29 mouse cellular contexts compared by ENCODE assay signal in the genomic region with DNA sequence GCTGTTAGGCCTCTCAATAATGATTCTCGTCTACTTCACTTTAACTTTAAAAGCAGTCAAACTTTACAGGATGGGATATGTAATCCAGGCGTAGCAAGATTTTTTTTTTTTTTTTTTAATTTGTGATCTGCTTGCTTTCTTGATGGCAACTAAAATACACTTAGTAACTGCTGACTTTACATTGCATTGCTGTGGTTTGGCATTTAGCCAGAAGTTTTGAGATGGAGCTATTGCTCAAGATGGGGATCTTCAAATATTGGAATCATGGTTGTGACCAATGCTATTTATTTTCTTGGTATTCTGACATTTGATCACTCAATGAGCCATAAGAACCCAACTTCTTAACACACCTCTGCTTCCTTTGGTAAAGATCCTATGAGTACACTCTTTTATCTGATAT.
DNase-seq lines count a peak whose midpoint lies in the region; ATAC-seq and TF ChIP-seq lines count a peak whose summit lies in the region.
"Had no signal": no experiment of that assay in that cellular context is flagged by ENCODE, and none has a peak within 500 bp of the region (broad histone marks: within the 10 kb centered on the region; RNA-seq: fewer than 3 reads in every experiment).

No protein-coding gene starts in this region.

- H3K9ac ChIP-seq in lung, embryonic 14.5 days: no peak overlapping the region
- H3K9ac ChIP-seq: embryonic facial prominence, embryonic 13.5 days; forebrain, embryonic 13.5 days; heart, embryonic 13.5 days; hindbrain, embryonic 14.5 days had no signal

- no peak overlapping the region for H3K4me3 ChIP-seq in lung, embryonic 14.5 days (ENCODE audit: low read depth, low read length)
- H3K4me3 ChIP-seq: embryonic facial prominence, embryonic 13.5 days; forebrain, embryonic 10.5 days; forebrain, embryonic 13.5 days; heart, adult 2 months; heart, embryonic 10.5 days; heart, embryonic 13.5 days had no signal

- 75% methylated on average over 2 of the region's 2 CpGs for WGBS in lung, embryonic 14.5 days

- H3K4me1 ChIP-seq in lung, embryonic 14.5 days (ENCODE audit: insufficient read depth): no peaks in the 10 kb centered on the region
- H3K4me1 ChIP-seq: forebrain, embryonic 10.5 days; heart, embryonic 10.5 days; heart, embryonic 13.5 days had no signal

- H3K4me2 ChIP-seq in lung, embryonic 14.5 days: no peak overlapping the region
- H3K4me2 ChIP-seq: embryonic facial prominence, embryonic 13.5 days; forebrain, embryonic 13.5 days; heart, embryonic 13.5 days; hindbrain, embryonic 14.5 days had no signal

- no peaks in the 10 kb centered on the region for H3K9me3 ChIP-seq in lung, embryonic 14.5 days (ENCODE audit: low read depth, low read length)
- H3K9me3 ChIP-seq: embryonic facial prominence, embryonic 13.5 days; forebrain, embryonic 10.5 days; forebrain, embryonic 13.5 days; G1E; heart, embryonic 10.5 days; heart, embryonic 13.5 days had no signal

- no peak for ATAC-seq in lung, embryonic 14.5 days (ENCODE audit: insufficient read depth)
- ATAC-seq: activated CD4-positive, CD25-positive, alpha-beta regulatory T cell, adult 4 months; forebrain, embryonic 13.5 days; forebrain, embryonic 16.5 days; hindbrain, postnatal 0 days; inflammation-experienced regulatory T-cells, adult 6 months; intestine, embryonic 16.5 days had no signal

- peak; percentile 42 for DNase-seq in lung, embryonic 14.5 days
- DNase-seq in lung, postnatal 4 days: no peak
- DNase-seq in 416B (ENCODE audit: low read depth): peak; percentile 50
- peak; percentile 74 for DNase-seq in NIH3T3 (ENCODE audit: low read depth)
- DNase-seq in urinary bladder, postnatal 14 days (ENCODE audit: low spot score): no peak
- DNase-seq in adrenal gland, postnatal 25 days: no peak
- DNase-seq: adrenal gland, postnatal 10 days; cerebellum, adult 11 months; cerebellum, adult 2 months; cerebellum, adult 9-11 months; cerebellum, postnatal 25 days; gastrocnemius, postnatal 10 days; gastrocnemius, postnatal 36 days; heart, adult 2 months; heart, postnatal 14 days; heart, postnatal 4 days had no signal

- no peaks in the 10 kb centered on the region for H3K27me3 ChIP-seq in lung, embryonic 14.5 days (ENCODE audit: insufficient read depth, low read length)
- H3K27me3 ChIP-seq: CH12.LX; embryonic facial prominence, embryonic 13.5 days; forebrain, embryonic 13.5 days; heart, embryonic 13.5 days had no signal

- TF ChIP-seq CTCF in lung, embryonic 14.5 days (IDR thresholded peaks at IDR 0.05; ENCODE audit: low read depth): no peak

- no peak overlapping the region for H3K27ac ChIP-seq in lung, embryonic 14.5 days (ENCODE audit: low read depth)
- H3K27ac ChIP-seq: embryonic facial prominence, embryonic 13.5 days; forebrain, embryonic 10.5 days; forebrain, embryonic 13.5 days; heart, adult 2 months; heart, embryonic 10.5 days; heart, embryonic 13.5 days; hindbrain, embryonic 14.5 days; hindbrain, postnatal 0 days had no signal

- peaks cover 22% of the 10 kb centered on the region for H3K36me3 ChIP-seq in lung, embryonic 14.5 days (ENCODE audit: insufficient read depth)
- H3K36me3 ChIP-seq: G1E had no signal

Comparison
In these comparisons a context has a peak if more than half of its experiments do, and no peak if none do; other contexts are left out.
1. DNase-seq: peak in lung, embryonic 14.5 days (single experiment), 416B (single experiment) and NIH3T3 (single experiment); none in lung, postnatal 4 days (0 of 2), urinary bladder, postnatal 14 days (single experiment) and adrenal gland, postnatal 25 days (single experiment).